Mouse (Mus musculus): Measurements from ENCODE around the gene Map6. TPM values are rescaled to one million over a fixed set of nuclear protein-coding genes. Genes with fewer than 3 reads are reported as not detected.
"Not testable (repeated sequence)": the region's sequence is repeated elsewhere in the genome, so short reads cannot be mapped to it uniquely, and the experiment has no call there.

Gene Map6
- total RNA-seq, 2 experiments from 2014 or later = 4.7 to 5.7 TPM

DNA sequence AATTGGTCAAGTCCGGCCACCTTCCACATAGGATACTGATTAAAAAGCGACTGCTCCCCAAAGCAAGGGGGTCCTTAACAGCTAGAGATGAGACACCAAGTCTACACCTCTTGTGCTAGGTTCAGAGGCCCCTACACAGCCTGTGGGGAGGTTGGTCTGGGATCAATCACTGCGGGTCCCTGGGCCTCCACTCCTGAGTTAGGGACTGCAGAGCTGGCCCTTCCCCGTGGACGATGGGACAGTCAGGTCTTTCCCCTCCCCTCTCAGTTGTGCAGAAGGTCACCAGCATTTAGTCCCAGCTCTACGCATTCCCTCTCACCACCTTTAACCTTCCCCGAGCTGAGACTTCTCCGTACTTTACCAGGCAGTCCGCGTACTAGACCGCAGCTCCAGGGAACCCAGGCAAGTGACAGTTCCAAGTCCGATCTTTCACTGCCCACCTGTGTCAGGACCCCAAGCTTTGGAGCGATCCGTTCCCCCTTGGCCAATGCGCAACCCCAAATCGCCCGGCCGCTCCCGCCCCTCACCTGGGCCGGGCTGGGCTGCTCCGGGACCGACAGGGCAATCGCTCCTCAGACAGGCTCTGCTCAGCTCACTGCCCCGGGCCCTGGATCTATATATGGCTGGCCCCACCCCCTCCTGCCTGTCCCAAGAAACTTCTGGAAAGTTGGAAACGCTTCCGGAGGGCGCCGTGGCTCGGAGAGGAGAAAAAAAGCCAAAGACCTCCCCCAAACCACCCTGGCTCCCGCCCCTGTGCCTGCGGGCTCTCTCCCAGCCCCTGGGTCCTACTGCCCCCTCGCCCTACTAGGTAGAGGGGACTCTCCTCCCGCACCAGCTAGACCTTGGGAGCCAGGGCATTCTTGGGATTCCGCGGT lies 85.5 kb downstream of the Map6 start, which contains the start of gene Serpinh1:
Gene Serpinh1 (minus strand): TSS at position 714 of the 875 bp plus-strand sequence.
- peak; percentile 87 for DNase-seq (ENCODE audit: low spot score)

DNA sequence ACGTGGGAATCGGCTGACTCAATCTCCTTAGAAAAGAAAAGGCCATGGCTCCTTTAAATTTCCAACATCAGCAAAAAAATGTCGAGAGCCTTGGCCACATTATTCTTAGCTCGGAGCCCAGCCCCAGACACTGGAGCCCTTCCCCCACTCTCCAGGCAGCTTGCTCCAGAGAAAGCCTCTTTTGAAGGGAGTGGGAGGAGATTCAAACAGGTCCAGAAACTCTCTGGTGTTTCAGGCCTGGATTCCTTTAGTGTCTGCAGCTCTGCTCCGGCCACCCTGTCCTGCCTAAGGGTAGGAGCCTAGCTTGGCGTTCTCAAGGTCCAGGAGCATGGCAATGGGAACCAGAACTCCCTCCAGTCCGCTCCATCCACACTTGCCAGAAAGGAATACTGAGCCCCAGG lies 88.5 kb downstream of the Map6 start:
- peak; percentile 80 for DNase-seq (ENCODE audit: low spot score)

DNA sequence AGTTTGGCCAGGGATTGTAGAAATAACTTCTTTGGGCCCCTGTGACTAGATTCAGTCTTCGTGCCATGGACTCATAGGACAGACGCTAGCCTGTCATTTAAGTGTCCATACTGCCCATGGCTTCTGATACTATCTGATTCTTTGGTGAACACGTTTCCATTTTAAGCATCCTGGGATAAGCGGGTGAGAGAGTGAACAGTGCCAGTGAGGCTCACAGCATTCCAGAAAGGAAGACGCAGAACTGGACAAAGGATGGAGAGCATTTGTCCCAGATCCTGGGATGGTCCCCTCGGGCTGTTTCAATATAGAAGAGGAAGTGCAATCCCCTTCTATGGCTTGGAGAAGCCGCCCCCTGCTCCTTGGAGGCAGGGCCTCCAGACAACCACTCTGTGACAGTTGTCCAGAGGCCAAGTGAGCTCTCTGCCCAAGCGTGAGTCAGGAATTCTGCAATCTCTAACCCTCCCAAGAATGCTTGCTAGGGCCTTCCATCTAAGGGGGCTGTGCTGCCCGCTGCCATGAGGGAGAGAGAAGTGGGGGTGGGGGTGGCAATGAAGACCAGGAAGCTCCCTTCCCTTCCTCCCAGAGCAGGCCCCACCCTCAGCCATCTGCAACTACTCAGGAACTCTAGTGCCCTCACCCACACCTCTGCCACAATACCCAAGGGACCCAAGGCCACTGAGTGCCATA lies 89.1 kb downstream of the Map6 start:
- peak; percentile 68 for DNase-seq (ENCODE audit: low spot score)

DNA sequence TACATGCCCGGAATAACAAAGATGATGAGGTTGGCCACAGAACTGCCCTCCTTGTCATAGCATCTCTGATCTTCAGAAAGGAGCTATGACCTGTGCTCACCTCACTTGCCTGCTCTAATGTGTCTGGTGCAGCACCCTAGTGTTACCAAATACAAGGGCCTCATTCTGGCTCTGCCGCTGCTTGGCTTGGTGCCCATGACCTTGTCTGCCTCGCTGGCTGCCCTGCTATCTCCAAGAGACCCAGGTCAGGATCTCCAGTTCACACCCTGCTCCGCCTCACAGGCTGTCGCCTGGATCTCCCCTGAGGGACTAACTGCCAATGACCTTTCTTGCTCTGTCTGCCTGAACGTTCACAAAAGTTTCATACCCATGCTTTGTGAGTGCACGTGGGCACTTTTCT lies 90.0 kb downstream of the Map6 start:
- no peak for DNase-seq (ENCODE audit: low spot score)

DNA sequence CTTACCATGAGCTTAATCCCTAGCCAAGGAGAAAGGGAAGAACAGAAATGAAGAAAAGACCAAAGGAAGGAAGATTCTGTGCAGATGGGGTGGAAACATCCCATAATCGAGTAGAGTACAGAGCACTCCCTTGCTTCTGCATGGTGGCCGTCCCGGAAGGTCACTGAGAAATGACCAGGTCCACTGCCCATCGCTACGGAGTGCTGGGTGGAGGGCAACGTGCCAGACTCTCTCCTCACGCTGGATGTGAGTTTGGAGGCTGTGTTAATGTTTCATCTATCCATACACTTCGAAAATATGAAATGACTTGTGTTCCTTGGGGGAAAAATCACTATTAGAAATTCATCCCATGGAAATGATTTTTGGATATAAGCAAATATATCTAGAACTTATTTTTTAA lies 91.1 kb downstream of the Map6 start:
- no peak for DNase-seq (ENCODE audit: low spot score)

DNA sequence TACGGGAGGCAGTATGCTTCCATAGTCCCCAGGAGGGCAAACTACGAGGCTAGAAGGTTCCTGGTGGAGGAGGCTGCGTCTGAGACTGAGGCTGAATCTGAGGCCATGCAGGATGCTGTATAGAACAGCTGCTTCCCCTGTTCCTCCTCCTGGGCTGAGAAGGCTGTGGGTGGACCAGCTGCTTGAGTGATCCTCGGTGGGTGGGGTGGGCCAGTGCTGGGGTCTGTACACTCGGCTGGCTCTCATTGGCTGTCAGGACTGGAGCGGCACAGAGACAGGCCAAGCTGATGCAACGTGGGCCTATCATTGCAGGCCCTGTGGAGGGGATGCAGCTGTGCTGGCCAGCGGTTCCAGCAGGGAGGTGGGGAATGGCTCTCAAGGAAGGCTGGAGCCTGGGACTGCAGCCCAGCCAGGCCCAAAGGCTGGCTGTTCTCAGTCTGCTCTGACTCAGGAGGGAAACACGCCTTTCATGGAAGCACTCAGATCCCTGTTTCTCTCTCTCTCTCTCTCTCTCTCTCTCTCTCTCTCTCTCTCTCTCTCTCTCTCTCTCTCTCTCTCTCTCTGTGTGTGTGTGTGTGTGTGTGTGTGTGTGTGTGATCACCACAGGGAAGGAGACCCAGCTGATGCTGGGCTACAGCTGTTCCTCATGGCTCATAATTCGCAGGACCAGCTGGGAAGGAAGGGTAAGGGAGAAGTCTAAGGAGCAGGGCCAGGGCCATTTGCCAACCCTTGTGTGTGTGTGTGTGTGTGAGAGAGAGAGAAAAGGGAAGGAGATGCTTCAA lies 93.0 kb downstream of the Map6 start:
- DNase-seq (ENCODE audit: low spot score) = peak; percentile 85

DNA sequence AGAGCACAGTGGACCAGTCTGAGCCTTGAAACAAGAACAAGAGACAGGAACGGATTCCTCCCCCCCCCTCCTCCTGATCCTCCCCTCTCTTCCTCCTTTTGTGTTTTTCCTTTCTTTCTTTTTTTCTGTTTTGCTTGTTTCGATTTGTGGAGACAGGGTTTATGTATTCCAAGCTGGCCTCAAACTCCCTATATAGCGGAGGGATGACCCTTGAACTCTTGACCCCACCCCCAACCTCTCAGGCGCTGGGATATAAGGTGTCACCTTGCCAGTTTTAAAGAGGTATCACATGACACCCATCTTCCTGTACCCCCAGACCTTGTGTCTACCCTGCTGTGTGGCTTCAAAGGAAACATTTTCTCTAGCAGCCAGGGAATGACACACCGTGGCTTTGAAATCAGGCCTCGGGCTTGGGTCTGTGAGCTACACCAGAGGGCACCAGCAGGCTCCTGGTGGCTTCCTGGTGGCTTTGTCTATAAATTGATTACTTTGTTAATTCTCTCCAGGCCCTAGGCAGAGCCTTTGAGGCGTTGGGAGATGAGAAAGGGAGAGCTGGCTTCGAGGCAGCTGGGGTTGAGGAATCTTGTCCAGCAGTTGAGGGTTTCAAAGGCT lies 93.7 kb downstream of the Map6 start:
- DNase-seq (ENCODE audit: low spot score) = no peak

DNA sequence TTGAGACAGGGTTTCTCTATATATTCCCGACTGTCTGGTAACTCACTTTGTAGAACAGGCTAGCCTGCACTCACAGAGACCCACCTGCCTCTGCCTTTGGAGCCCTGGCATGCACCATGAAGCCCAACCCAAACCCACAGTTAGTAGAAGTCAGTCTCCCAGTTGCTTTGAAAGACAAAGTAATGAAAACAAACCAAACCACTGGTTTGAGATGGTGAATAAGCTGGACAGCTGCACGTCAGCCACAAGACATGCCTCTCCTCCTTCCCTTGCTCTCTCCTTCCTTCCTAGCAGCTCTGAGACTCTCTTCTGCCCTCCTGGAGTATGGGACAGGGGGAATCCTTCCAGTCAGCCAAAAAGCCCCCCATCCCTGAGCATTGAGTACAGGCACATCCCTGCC lies 94.9 kb downstream of the Map6 start:
- no peak for DNase-seq (ENCODE audit: low spot score)

DNA sequence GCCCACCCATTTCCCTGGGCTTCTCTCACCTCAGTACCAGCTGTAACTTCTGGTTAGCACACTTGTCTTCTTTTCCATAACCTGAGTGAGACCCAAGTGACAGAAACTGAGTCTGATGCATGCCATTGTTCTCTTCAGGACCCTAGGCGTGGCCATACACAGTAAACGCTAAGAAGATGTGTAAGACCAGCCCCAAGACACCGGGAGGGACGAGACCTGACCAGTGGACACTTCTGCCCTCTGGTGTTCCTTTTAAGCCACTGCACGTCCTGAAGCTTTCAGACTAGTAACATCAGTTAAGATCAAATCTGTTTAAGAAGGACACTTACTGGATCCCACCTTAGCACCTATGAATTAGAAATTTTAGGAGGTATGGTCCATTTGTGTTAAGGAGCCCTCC lies 97.8 kb downstream of the Map6 start:
- peak; percentile 82 for DNase-seq (ENCODE audit: low spot score)

DNA sequence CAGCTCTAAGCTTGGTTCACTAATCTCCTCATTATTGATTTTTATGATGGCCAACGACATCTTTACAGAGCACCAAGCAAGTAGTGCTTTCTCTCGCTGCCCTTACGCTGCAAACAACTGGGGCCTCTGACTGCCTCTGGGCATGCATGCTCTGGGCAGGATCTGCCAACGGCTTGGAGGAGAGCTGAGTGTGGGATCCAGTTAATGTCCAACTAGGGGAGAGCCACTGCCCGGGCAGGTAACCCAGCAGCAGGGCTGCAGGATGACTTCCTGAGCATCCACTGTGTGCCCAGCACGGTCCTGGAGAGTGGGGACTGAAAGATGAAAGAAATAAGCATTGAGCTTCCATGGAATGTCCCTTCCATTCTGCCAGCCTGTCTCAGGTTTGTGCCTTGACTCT lies 99.5 kb downstream of the Map6 start:
- no peak for DNase-seq (ENCODE audit: low spot score)

DNA sequence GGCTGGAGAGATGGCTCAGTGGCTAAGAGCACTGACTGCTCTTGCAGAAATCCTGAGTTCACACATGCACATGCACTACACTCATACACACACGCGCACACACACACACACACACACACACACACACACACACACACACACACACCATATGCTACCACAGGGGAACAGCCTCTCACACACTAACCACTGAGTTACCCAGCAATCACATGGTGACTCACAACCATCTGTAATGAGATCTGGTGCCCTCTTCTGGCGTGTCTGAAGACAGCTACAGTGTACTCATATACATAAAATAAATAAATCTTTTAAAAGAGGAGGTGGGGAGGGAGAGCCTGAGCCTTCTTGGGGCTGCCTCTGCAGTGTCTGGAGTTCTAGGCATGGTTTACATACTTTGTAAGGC lies 107.1 kb downstream of the Map6 start:
- not testable (repeated sequence) for DNase-seq (ENCODE audit: low spot score)

DNA sequence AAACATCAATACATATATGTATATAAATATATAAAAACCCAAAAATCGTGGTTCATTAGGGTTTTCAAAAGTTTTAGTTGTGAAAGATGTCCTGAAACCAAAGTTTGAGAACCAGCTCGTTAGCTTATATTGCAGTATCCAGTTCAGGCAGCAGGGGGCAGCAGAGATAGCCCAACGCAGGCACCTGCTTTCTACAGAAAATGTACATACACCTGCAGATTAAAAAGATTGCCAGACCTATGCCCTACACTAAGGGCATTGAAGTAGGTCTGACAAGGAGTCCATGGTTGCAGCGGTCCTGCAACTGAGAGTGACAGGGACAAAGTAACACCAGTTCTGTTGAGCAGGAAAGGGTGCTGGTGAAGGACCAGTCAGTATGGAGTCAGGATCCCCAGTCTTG lies 108.2 kb downstream of the Map6 start:
- DNase-seq (ENCODE audit: low spot score) = peak; percentile 80

DNA sequence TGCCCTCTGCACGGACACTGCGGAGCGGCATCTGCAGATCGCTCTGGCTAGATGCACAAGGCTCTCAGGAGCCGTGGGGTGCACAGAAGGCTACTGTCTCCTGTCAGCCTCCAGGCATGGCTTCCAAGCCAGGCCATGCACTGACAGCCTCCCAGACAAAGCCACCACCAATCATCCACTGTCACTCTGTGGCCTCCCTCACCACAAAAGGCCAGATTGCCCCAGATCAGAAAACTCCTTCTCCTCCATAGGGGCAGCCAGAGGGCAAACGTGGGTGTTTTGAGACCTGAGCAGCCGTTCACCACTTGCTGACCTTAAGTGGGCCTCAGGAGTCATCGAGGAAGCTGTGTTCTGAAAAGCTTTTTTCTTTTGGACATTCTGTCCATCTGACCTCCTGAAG lies 111.6 kb downstream of the Map6 start:
- no peak for DNase-seq (ENCODE audit: low spot score)

DNA sequence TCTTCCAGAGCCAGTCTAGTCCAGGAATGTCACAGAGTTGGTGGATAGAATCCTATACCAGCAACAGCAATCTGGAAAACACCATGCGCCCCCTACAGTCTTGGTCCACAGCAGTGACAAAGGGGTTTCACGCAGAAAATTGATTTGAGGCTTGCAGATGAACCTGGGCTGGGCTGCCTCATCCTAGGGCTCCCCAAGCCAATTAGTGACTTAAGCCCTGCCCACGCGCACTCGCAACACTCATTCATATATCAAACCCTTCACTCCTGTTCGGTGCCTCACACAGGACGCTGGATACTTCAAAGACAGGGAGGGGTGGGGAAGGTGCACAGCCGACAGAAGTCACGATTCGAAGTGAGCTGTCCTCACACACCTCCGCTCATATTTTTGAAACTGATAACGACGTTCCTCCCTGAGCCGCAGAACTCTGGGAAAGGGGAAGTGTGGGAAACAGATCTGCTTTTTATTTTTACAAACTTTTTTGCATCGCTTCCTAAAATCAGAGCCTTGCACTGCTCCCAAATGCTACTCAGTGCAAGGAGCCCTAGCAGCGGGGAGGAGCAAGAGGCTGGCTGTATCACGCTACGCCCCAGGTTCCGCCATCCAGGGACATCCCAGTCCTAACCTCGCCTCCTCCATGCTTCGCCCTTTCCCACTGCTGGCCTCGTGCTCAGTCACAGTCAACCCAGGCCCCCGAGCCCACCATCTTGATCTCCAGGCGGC lies 113.4 kb downstream of the Map6 start:
- DNase-seq (ENCODE audit: low spot score) = no peak

DNA sequence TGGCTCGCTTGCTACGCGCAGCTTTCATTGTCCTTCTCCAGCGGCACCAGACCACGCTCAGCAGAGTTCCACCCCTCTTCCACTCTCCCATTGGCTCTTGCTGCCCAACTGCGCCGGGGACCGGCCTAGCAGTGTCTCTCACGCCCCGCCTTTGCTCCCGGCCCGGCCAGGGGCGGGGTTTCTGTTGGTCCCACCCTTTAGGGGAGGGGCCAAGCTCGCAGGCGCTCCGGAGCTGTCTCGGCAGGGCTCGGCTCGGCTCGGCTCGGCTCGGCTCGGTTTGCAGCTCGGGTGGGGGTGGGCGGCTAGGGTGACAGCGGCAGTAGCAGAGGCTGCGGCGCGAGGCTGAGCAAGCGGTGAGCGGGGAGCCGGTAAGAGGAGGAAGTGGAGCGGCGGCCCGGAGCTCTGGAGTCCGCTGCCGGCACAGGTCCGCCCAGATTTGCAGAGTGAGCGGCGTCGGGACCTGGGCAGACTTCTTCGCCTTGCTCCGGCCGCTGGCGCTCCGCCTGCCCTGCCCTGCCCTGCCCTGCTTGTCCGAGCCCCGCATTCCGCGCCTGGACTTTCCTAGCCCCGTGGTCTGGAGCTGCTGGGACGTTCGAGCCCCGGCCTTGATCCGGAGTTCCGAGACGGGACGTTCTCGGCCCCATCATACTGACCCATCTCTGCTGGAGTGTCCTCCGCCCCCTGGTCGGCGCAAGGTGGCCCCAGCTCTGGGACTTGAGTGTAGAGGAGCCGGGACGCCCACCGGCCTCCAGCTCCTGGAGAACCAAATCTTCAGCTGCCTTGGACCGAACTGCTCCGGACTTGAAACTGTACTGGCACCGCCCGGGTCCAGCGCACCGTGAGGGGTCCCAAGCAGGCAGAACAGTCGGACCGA lies 114.2 kb downstream of the Map6 start, which contains the start of gene Gdpd5:
Gene Gdpd5 (plus strand): TSS at position 201 of the 874 bp plus-strand sequence.
- peak; percentile 99 for DNase-seq (ENCODE audit: low spot score)

DNA sequence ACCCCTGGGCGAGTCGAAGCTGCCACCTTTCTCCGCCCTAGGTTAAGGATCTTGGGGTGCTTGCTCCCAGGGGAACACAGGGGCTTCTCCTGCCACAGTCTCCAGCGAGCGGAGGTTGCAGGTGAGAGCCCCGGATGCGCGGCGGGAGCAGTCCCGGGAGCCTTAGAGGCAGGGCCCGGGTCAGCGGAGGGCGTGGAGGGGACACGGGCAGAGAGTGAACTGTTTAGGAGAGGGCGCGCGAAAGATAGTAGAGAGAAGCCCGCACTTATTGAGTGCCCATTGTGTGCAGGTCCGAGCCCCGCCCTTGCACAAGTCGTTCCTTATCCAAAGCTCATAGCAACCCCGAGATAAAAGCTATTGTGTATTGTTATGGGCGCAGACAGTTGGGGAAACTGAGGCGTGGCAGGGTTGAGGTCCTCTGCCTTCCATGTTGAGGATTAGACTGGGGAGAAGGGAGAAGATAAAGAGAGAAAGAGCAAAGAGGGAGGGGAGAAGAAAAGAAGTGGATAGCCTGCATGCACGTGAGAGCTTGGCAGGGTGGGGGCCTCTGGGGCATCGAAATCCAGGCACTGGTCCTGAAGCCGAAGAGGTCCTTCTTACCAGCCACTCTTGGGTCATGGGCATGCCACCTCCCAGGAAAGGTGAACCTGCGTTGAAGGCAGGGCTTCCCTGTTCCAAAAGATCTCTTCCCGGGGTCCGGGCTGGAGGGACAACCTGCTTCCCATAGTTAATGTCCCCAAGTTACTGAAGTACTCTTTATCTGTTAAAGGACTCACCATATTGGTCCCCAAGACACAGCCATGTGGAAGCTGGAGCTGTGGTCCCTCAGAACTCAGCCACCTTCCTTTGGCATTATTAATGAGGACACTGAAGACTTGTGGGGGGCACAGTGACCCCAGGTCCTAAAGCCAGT lies 115.1 kb downstream of the Map6 start:
- DNase-seq (ENCODE audit: low spot score) = no peak

DNA sequence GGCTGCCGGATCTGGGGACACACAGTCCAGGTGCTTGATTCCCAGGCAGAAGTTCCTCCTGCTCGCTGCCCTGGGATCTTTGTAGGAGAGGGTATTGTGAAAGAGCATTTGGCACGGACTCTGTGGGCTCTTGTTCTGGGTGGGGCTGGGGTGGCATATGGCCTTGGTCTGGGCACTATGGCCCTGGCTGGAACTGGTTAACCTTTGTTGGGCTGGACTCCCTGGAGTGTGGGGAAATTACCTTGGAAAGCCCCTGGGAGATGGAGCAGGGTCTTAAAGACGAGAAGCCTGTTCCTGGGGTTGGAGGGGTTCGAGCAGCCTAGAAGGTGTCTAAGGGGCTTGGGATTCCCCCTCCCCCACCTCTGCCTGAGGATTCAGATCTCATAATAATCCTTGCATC lies 116.0 kb downstream of the Map6 start:
- DNase-seq (ENCODE audit: low spot score) = no peak

DNA sequence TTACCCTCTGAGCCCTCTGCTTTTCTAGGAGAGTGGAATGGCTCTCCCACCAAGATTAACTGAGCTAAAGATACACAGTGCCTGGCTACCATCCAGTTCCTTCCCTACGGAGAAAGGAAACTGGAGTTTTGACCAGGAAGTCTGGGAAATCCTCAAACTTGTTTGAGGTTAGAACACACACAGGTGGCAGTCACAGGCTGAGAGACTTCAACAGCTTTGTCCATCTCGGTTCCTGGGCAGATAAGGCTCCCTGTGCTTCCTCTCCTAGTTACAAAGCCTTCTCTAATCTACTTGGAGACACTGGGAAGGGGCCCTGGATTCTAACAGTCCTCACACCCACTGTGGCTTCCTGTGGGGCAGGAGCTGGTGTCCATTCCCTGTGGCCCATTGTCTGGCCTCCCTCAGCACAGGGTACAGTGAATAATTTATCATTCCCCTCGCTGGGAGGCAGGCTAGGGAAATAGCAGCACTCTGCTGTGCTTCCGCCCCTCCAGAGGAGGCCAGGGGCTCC lies 116.9 kb downstream of the Map6 start:
- DNase-seq (ENCODE audit: low spot score) = no peak

DNA sequence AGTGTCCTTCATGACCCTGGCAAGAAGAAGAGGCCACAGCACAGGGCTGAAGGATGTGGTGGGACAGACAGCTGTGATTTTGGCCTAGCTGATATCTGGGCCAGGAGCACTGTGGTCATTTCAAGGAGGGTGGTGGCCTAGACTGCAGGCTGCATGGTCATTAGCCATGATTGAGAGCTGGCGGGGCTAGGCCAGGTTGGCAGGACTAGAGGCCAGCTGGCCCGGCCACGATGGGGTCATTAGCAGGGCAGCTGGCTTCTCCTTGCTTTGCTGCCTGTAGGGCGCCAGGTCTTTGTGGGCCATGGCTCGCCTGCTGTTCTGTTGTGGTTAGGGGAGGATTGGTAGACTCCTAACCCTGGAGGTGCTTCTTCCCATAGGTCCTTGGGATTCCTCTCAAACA lies 118.8 kb downstream of the Map6 start:
- peak; percentile 73 for DNase-seq (ENCODE audit: low spot score)
